Mouse (Mus musculus): ENCODE results near the gene Gucy1b2. TPM values are rescaled to one million over a fixed set of nuclear protein-coding genes. Genes with fewer than 3 reads are reported as not detected.

Gene Gucy1b2
- polyA plus RNA-seq, 1 experiment from 2014 or later, result not detected

- TF ChIP-seq EP300 (IDR thresholded peaks at IDR 0.05; ENCODE audit: low read depth) (no peak), CTCF (IDR thresholded peaks at IDR 0.05; ENCODE audit: low read depth) (no peak)
- H3K36me3 ChIP-seq (replicated peaks; ENCODE audit: insufficient read depth, low read length), result peaks cover 15% of the 10 kb centered on the region
- no peaks in the 10 kb centered on the region for H3K9me3 ChIP-seq (ENCODE audit: low read length)
- 88% methylated on average over 4 of the region's 4 CpGs for WGBS (ENCODE audit: insufficient replicate concordance)
- H3K9ac ChIP-seq (replicated peaks), result no peak overlapping the region
- no peak for ATAC-seq
- no peak overlapping the region for H3K4me3 ChIP-seq (ENCODE audit: low read depth, low read length)
- no peak overlapping the region for H3K27ac ChIP-seq (ENCODE audit: low read depth)
- H3K4me1 ChIP-seq (ENCODE audit: insufficient read depth), result no peaks in the 10 kb centered on the region
- no peak for DNase-seq
- no peak overlapping the region for H3K4me2 ChIP-seq (ENCODE audit: low read depth, low read length)
- H3K27me3 ChIP-seq (ENCODE audit: insufficient read depth, low read length), result no peaks in the 10 kb centered on the region
These were observed 105.9 kb downstream of the Gucy1b2 start for GRCm38 (mm10) chr14:62350186-62350585.

- H3K36me3 ChIP-seq (replicated peaks; ENCODE audit: insufficient read depth, low read length), result peaks cover 15% of the 10 kb centered on the region
- 84% methylated on average over 5 of the region's 5 CpGs for WGBS (ENCODE audit: insufficient replicate concordance)
These were observed 106.3 kb downstream of the Gucy1b2 start for GRCm38 (mm10) chr14:62349786-62350185.

GRCm38 (mm10) chr14:62347103-62347502 is 109.0 kb downstream of the Gucy1b2 start:
- DNase-seq (no peak), ATAC-seq (no peak)
- no peak overlapping the region for H3K9ac ChIP-seq (replicated peaks)
- no peaks in the 10 kb centered on the region for H3K9me3 ChIP-seq (ENCODE audit: low read length)
- H3K4me3 ChIP-seq (ENCODE audit: low read depth, low read length), result no peak overlapping the region
- H3K36me3 ChIP-seq (replicated peaks; ENCODE audit: insufficient read depth, low read length), result peaks cover 10% of the 10 kb centered on the region
- no peak for TF ChIP-seq CTCF (IDR thresholded peaks at IDR 0.05; ENCODE audit: low read depth)
- no peak for TF ChIP-seq EP300 (IDR thresholded peaks at IDR 0.05; ENCODE audit: low read depth)
- peaks cover 9% of the 10 kb centered on the region; the same call in 1 of the 2 replicates for H3K4me1 ChIP-seq (ENCODE audit: insufficient read depth)
- H3K27me3 ChIP-seq (ENCODE audit: insufficient read depth, low read length), result no peaks in the 10 kb centered on the region
- H3K4me2 ChIP-seq (ENCODE audit: low read depth, low read length), result peak overlapping the region; percentile 29
- H3K27ac ChIP-seq (ENCODE audit: low read depth), result no peak overlapping the region
- WGBS (ENCODE audit: insufficient replicate concordance), result 79% methylated on average over 7 of the region's 7 CpGs

More at GRCm38 (mm10) chr14:62349786-62350185, 106.3 kb downstream of the Gucy1b2 start:
- no peaks in the 10 kb centered on the region for H3K4me1 ChIP-seq (ENCODE audit: insufficient read depth)
- no peak for TF ChIP-seq CTCF (IDR thresholded peaks at IDR 0.05; ENCODE audit: low read depth)
- no peak for TF ChIP-seq EP300 (IDR thresholded peaks at IDR 0.05; ENCODE audit: low read depth)
- no peak for ATAC-seq
- no peaks in the 10 kb centered on the region for H3K9me3 ChIP-seq (ENCODE audit: low read length)
- no peak overlapping the region for H3K4me2 ChIP-seq (ENCODE audit: low read depth, low read length)
- no peaks in the 10 kb centered on the region for H3K27me3 ChIP-seq (ENCODE audit: insufficient read depth, low read length)
- no peak overlapping the region for H3K9ac ChIP-seq (replicated peaks)
- no peak overlapping the region for H3K27ac ChIP-seq (ENCODE audit: low read depth)
- no peak overlapping the region for H3K4me3 ChIP-seq (ENCODE audit: low read depth, low read length)
- DNase-seq, result no peak

DNA sequence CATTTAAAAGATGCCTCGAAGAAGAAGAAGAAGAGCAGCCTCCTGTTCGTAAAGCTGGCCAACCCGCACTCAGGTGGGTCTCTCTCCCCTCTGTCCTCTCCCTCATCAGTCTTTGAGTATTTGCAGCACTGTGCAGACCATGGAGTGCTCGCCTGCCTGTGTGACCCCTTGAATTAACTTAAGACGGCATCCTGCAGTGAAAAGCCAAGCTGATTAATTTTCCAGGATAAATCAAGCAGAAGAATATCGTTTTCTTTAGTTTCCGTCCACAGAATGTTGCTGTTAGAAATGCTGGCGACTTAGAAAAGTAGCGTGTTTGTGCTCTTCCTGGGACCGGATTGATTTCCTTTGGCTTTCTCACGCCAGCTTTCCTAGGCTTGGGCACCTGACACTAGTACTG is 109.5 kb downstream of the Gucy1b2 start:
- DNase-seq, result no peak
- 84% methylated on average over 11 of the region's 11 CpGs for WGBS (ENCODE audit: insufficient replicate concordance)
- Histone ChIP-seq H3K27me3 (ENCODE audit: insufficient read depth, low read length) (no peaks in the 10 kb centered on the region), H3K4me2 (ENCODE audit: low read depth, low read length) (no peak overlapping the region), H3K4me3 (ENCODE audit: low read depth, low read length) (no peak overlapping the region), H3K9me3 (ENCODE audit: low read length) (no peaks in the 10 kb centered on the region), H3K27ac (ENCODE audit: low read depth) (no peak overlapping the region), H3K9ac (replicated peaks) (no peak overlapping the region), H3K4me1 (ENCODE audit: insufficient read depth) (peaks cover 13% of the 10 kb centered on the region; the same call in 1 of the 2 replicates), H3K36me3 (replicated peaks; ENCODE audit: insufficient read depth, low read length) (peaks cover 7% of the 10 kb centered on the region)
- TF ChIP-seq EP300 (IDR thresholded peaks at IDR 0.05; ENCODE audit: low read depth), result no peak
- no peak for TF ChIP-seq CTCF (IDR thresholded peaks at IDR 0.05; ENCODE audit: low read depth)
- no peak for ATAC-seq

Other genes with a start within 250 kb of the Gucy1b2 start
- 40.2 and 40.8 TPM in 2 replicates for gene Rnaseh2b, start 163.7 kb downstream of the Gucy1b2 start, polyA plus RNA-seq (2015; fragmentation: Nextera tagmentation; extraction: Ambion mirVana)
- 0.08 and 0.15 TPM in 2 replicates for gene Dleu7, start 163.2 kb downstream of the Gucy1b2 start, polyA plus RNA-seq (2015; fragmentation: Nextera tagmentation; extraction: Ambion mirVana)
- 3.0 and 3.2 TPM in 2 replicates for gene Fam124a, start 99.4 kb upstream of the Gucy1b2 start, polyA plus RNA-seq (2015; fragmentation: Nextera tagmentation; extraction: Ambion mirVana)
- not detected in 2 replicates for gene Gm4131, start 110.6 kb upstream of the Gucy1b2 start, polyA plus RNA-seq (2015; fragmentation: Nextera tagmentation; extraction: Ambion mirVana)
- gene Serpine3, start 207.4 kb upstream of the Gucy1b2 start, polyA plus RNA-seq (2015; fragmentation: Nextera tagmentation; extraction: Ambion mirVana), result not detected in 2 replicates